Mouse (Mus musculus): ENCODE results near the gene Stx12. TPM values are rescaled to one million over a fixed set of nuclear protein-coding genes. Genes with fewer than 3 reads are reported as not detected.

Gene Stx12
- polyA plus RNA-seq, 1 experiment from 2014 or later: 174 TPM

- H3K36me3 ChIP-seq (ENCODE audit: control insufficient read depth, insufficient read depth, low read length): no peaks in the 10 kb centered on the region
- no peak overlapping the region for H3K4me3 ChIP-seq (ENCODE audit: low read depth, low read length)
- no peaks in the 10 kb centered on the region for H3K9me3 ChIP-seq (replicated peaks; ENCODE audit: control insufficient read depth, low read length, poor library complexity, severe bottlenecking)
- no peak overlapping the region for H3K27ac ChIP-seq (ENCODE audit: low read length)
- ATAC-seq: no peak
- H3K4me2 ChIP-seq (ENCODE audit: low read length): no peak overlapping the region
- H3K27me3 ChIP-seq (ENCODE audit: control insufficient read depth, insufficient read depth, low read depth, low read length): no peaks in the 10 kb centered on the region
- H3K4me1 ChIP-seq (ENCODE audit: control insufficient read depth, insufficient read depth, low read length): no peaks in the 10 kb centered on the region
- H3K9ac ChIP-seq (ENCODE audit: low read depth, low read length): no peak overlapping the region
- 94% methylated on average over 7 of the region's 7 CpGs for WGBS
Observed at GRCm38 (mm10) chr4:132806620-132807191, 77.6 kb downstream of the Stx12 start.

GRCm38 (mm10) chr4:132805599-132806197, 78.6 kb downstream of the Stx12 start:
- no peaks in the 10 kb centered on the region for H3K4me1 ChIP-seq (ENCODE audit: control insufficient read depth, insufficient read depth, low read length)
- no peaks in the 10 kb centered on the region for H3K9me3 ChIP-seq (replicated peaks; ENCODE audit: control insufficient read depth, low read length, poor library complexity, severe bottlenecking)
- no peak overlapping the region for H3K9ac ChIP-seq (ENCODE audit: low read depth, low read length)
- no peak overlapping the region for H3K27ac ChIP-seq (ENCODE audit: low read length)
- H3K27me3 ChIP-seq (ENCODE audit: control insufficient read depth, insufficient read depth, low read depth, low read length): no peaks in the 10 kb centered on the region
- WGBS: 90% methylated on average over 12 of the region's 12 CpGs
- H3K4me3 ChIP-seq (ENCODE audit: low read depth, low read length): no peak overlapping the region
- ATAC-seq: no peak
- no peaks in the 10 kb centered on the region for H3K36me3 ChIP-seq (ENCODE audit: control insufficient read depth, insufficient read depth, low read length)
- H3K4me2 ChIP-seq (ENCODE audit: low read length): no peak overlapping the region

- H3K27ac ChIP-seq (ENCODE audit: low read length): no peak overlapping the region
- WGBS: 86% methylated on average over 5 of the region's 5 CpGs
Observed at GRCm38 (mm10) chr4:132805146-132805545, 79.2 kb downstream of the Stx12 start.

GRCm38 (mm10) chr4:132804331-132804730, 80.0 kb downstream of the Stx12 start:
- Histone ChIP-seq H3K27me3 (ENCODE audit: control insufficient read depth, insufficient read depth, low read depth, low read length) (no peaks in the 10 kb centered on the region), H3K4me3 (ENCODE audit: low read depth, low read length) (no peak overlapping the region), H3K36me3 (ENCODE audit: control insufficient read depth, insufficient read depth, low read length) (no peaks in the 10 kb centered on the region), H3K27ac (ENCODE audit: low read length) (no peak overlapping the region), H3K9me3 (replicated peaks; ENCODE audit: control insufficient read depth, low read length, poor library complexity, severe bottlenecking) (no peaks in the 10 kb centered on the region), H3K9ac (ENCODE audit: low read depth, low read length) (no peak overlapping the region), H3K4me2 (ENCODE audit: low read length) (no peak overlapping the region), H3K4me1 (ENCODE audit: control insufficient read depth, insufficient read depth, low read length) (no peaks in the 10 kb centered on the region)
- WGBS: 94% methylated on average over 6 of the region's 6 CpGs
- no peak for ATAC-seq

More at GRCm38 (mm10) chr4:132805146-132805545, 79.2 kb downstream of the Stx12 start:
- H3K4me3 ChIP-seq (ENCODE audit: low read depth, low read length): no peak overlapping the region
- H3K27me3 ChIP-seq (ENCODE audit: control insufficient read depth, insufficient read depth, low read depth, low read length): no peaks in the 10 kb centered on the region
- H3K4me1 ChIP-seq (ENCODE audit: control insufficient read depth, insufficient read depth, low read length): no peaks in the 10 kb centered on the region
- H3K36me3 ChIP-seq (ENCODE audit: control insufficient read depth, insufficient read depth, low read length): no peaks in the 10 kb centered on the region
- no peak overlapping the region for H3K9ac ChIP-seq (ENCODE audit: low read depth, low read length)
- H3K4me2 ChIP-seq (ENCODE audit: low read length): no peak overlapping the region
- no peaks in the 10 kb centered on the region for H3K9me3 ChIP-seq (replicated peaks; ENCODE audit: control insufficient read depth, low read length, poor library complexity, severe bottlenecking)
- ATAC-seq: no peak

GRCm38 (mm10) chr4:132803876-132804275, 80.4 kb downstream of the Stx12 start:
- 97% methylated on average over 7 of the region's 7 CpGs for WGBS
- H3K4me1 ChIP-seq (ENCODE audit: control insufficient read depth, insufficient read depth, low read length): no peaks in the 10 kb centered on the region

More at GRCm38 (mm10) chr4:132803876-132804275, 80.4 kb downstream of the Stx12 start:
- ATAC-seq: no peak
- H3K4me2 ChIP-seq (ENCODE audit: low read length): no peak overlapping the region
- no peak overlapping the region for H3K27ac ChIP-seq (ENCODE audit: low read length)
- no peak overlapping the region for H3K4me3 ChIP-seq (ENCODE audit: low read depth, low read length)
- H3K9me3 ChIP-seq (replicated peaks; ENCODE audit: control insufficient read depth, low read length, poor library complexity, severe bottlenecking): no peaks in the 10 kb centered on the region
- H3K27me3 ChIP-seq (ENCODE audit: control insufficient read depth, insufficient read depth, low read depth, low read length): no peaks in the 10 kb centered on the region
- H3K9ac ChIP-seq (ENCODE audit: low read depth, low read length): no peak overlapping the region
- no peaks in the 10 kb centered on the region for H3K36me3 ChIP-seq (ENCODE audit: control insufficient read depth, insufficient read depth, low read length)

Other genes with a start within 250 kb of the Stx12 start
- gene Eya3, start 245.5 kb downstream of the Stx12 start, polyA plus RNA-seq (2015; fragmentation: Nextera tagmentation; extraction: Ambion mirVana): 11.2 and 15.0 TPM in 2 replicates
- 4.8 and 7.1 TPM in 2 replicates for gene Xkr8, start 152.0 kb downstream of the Stx12 start, polyA plus RNA-seq (2015; fragmentation: Nextera tagmentation; extraction: Ambion mirVana)
- 0.53 and 0.62 TPM in 2 replicates for gene Smpdl3b, start 127.3 kb downstream of the Stx12 start, polyA plus RNA-seq (2015; fragmentation: Nextera tagmentation; extraction: Ambion mirVana)
- gene Rpa2, start 116.2 kb downstream of the Stx12 start, polyA plus RNA-seq (2015; fragmentation: Nextera tagmentation; extraction: Ambion mirVana): 31.6 and 31.7 TPM in 2 replicates
- gene Themis2, start 88.1 kb downstream of the Stx12 start, polyA plus RNA-seq (2015; fragmentation: Nextera tagmentation; extraction: Ambion mirVana): 0.15 and 0.38 TPM in 2 replicates
- gene Ppp1r8, start 41.3 kb downstream of the Stx12 start, polyA plus RNA-seq (2015; fragmentation: Nextera tagmentation; extraction: Ambion mirVana): 58.2 and 58.5 TPM in 2 replicates
- 41.8 and 42.7 TPM in 2 replicates for gene Fam76a, start 38.0 kb upstream of the Stx12 start, polyA plus RNA-seq (2015; fragmentation: Nextera tagmentation; extraction: Ambion mirVana)
- 0.05 TPM in 1 of 2 replicates, not detected in the other for gene Fgr, start 89.6 kb upstream of the Stx12 start, polyA plus RNA-seq (2015; fragmentation: Nextera tagmentation; extraction: Ambion mirVana)
- gene Ahdc1, start 126.8 kb upstream of the Stx12 start, polyA plus RNA-seq (2015; fragmentation: Nextera tagmentation; extraction: Ambion mirVana): 11.2 and 12.5 TPM in 2 replicates
- gene Wasf2, start 246.0 kb upstream of the Stx12 start, polyA plus RNA-seq (2015; fragmentation: Nextera tagmentation; extraction: Ambion mirVana): 20.1 and 27.1 TPM in 2 replicates

Data from midbrain, embryonic 16.5 days (tissue).